Mouse (Mus musculus) CH12.LX (cell line): ENCODE measurements at regions not wholly inside any gene's neighbourhood (a gene's known extent, or its start where the extent isn't known, plus 50 kb on each side); places are given as distances from the start of the nearest gene placed in this dataset.

Experiments
- DNase-seq: peaks from one replicate; pipeline ENCODE4 v3.0.0-alpha.2; 2013; ENCODE audit errors: extremely low read depth
- H3K27ac ChIP-seq: 2 replicates; pipeline ENCODE4 v1.5.1; 2012; ENCODE audit warnings: low read depth, mild to moderate bottlenecking, control low read depth, moderate library complexity; ENCODE audit not compliant: insufficient read depth
- H3K27me3 ChIP-seq: replicated peaks from 2 replicates; pipeline ENCODE3; 2012; ENCODE audit warnings: inconsistent platforms
- H3K36me3 ChIP-seq, 2 experiments: replicated peaks in 1 of 2; 2 replicates each; pipeline versions ENCODE3 to v1.6.1; 2012; ENCODE audit warnings: inconsistent platforms in 1 of 2, low read length in 1 of 2, mild to moderate bottlenecking in 1 of 2, mixed read lengths in 1 of 2, moderate library complexity in 1 of 2; ENCODE audit not compliant: control insufficient read depth in 1 of 2, insufficient read depth in 1 of 2
- H3K4me1 ChIP-seq, 2 experiments: 2 replicates each; pipeline ENCODE4 v1.6.1; 2012; ENCODE audit warnings: inconsistent platforms in 1 of 2, moderate library complexity in 1 of 2; ENCODE audit not compliant: insufficient read depth in 2 of 2, control insufficient read depth in 1 of 2
- H3K4me2 ChIP-seq: 2 replicates; pipeline ENCODE4 v1.6.1; 2012; ENCODE audit warnings: low read depth, mild to moderate bottlenecking, control low read depth; ENCODE audit not compliant: poor library complexity, insufficient read depth, severe bottlenecking
- H3K4me3 ChIP-seq, 3 experiments: fragments of 150-350 bp in 1 of 3; sonication (generic) in 1 of 3; replicated peaks in 1 of 3; 2 replicates each; pipeline versions ENCODE3 to v1.5.1; 2011 to 2012; ENCODE audit warnings: low read depth in 2 of 3, low read length in 2 of 3, mild to moderate bottlenecking in 2 of 3, moderate library complexity in 2 of 3, control low read depth in 1 of 3, improper control_type of control experiment in 1 of 3, inconsistent platforms in 1 of 3, mixed read lengths in 1 of 3; ENCODE audit not compliant: poor library complexity in 1 of 3
- H3K79me2 ChIP-seq: replicated peaks from 2 replicates; pipeline ENCODE4 v1.6.1; 2012; ENCODE audit warnings: mild to moderate bottlenecking, moderate library complexity; ENCODE audit not compliant: control insufficient read depth, poor library complexity, insufficient read depth, severe bottlenecking; ENCODE audit errors: extremely low read depth
- H3K9ac ChIP-seq: 2 replicates; pipeline ENCODE4 v1.6.1; 2012; ENCODE audit warnings: low read depth, mild to moderate bottlenecking, control low read depth, moderate library complexity; ENCODE audit not compliant: insufficient read depth
- H3K9me3 ChIP-seq: replicated peaks from 2 replicates; pipeline ENCODE3; 2012; ENCODE audit warnings: low read length, inconsistent platforms, mixed read lengths
- BHLHE40 ChIP-seq: IDR thresholded peaks from 2 replicates; pipeline ENCODE4 v1.6.1; 2011; ENCODE audit warnings: mild to moderate bottlenecking, low read depth, low read length, improper control_type of control experiment
- CHD1 ChIP-seq: IDR thresholded peaks from 2 replicates; pipeline ENCODE4 v1.6.1; 2012; ENCODE audit warnings: low read depth, low read length, improper control_type of control experiment, inconsistent platforms
- CTCF ChIP-seq, 2 experiments: IDR thresholded peaks in 1 of 2; conservative IDR thresholded peaks in 1 of 2; 2 replicates each; pipeline ENCODE4 v1.5.1; 2011 to 2012; ENCODE audit warnings: low read depth in 2 of 2, low read length in 2 of 2, improper control_type of control experiment in 1 of 2, inconsistent platforms in 1 of 2, mild to moderate bottlenecking in 1 of 2, moderate library complexity in 1 of 2
- ELF1 ChIP-seq: IDR thresholded peaks from 2 replicates; pipeline ENCODE4 v1.6.1; 2014; ENCODE audit warnings: low read depth, mild to moderate bottlenecking, inconsistent platforms, low read length, improper control_type of control experiment
- ETS1 ChIP-seq: conservative IDR thresholded peaks from 2 replicates; pipeline ENCODE4 v1.6.1; 2012; ENCODE audit warnings: low read depth, mild to moderate bottlenecking, inconsistent platforms, low read length, improper control_type of control experiment, moderate library complexity
- GABPA ChIP-seq: IDR thresholded peaks from 2 replicates; pipeline ENCODE4 v1.6.1; 2012; ENCODE audit warnings: low read depth, low read length, improper control_type of control experiment, inconsistent platforms; ENCODE audit not compliant: insufficient replicate concordance
- HCFC1 ChIP-seq: IDR thresholded peaks from 2 replicates; pipeline ENCODE4 v1.6.1; 2012; ENCODE audit warnings: low read depth, mild to moderate bottlenecking, inconsistent platforms, low read length, improper control_type of control experiment
- JUN ChIP-seq: IDR thresholded peaks from 2 replicates; pipeline ENCODE4 v1.6.1; 2011; ENCODE audit warnings: low read depth, mild to moderate bottlenecking, low read length, improper control_type of control experiment, moderate library complexity; ENCODE audit not compliant: insufficient read depth
- JUND ChIP-seq: conservative IDR thresholded peaks from 2 replicates; pipeline ENCODE4 v1.6.1; 2011; ENCODE audit warnings: low read depth, low read length, improper control_type of control experiment
- MAFK ChIP-seq: IDR thresholded peaks from 2 replicates; pipeline ENCODE4 v1.6.1; 2011; ENCODE audit warnings: low read length, improper control_type of control experiment; ENCODE audit not compliant: insufficient replicate concordance
- MAZ ChIP-seq: IDR thresholded peaks from 2 replicates; pipeline ENCODE4 v1.6.1; 2012; ENCODE audit warnings: low read depth, mild to moderate bottlenecking, inconsistent platforms, low read length, improper control_type of control experiment, moderate library complexity
- MXI1 ChIP-seq: IDR thresholded peaks from 2 replicates; pipeline ENCODE4 v1.6.1; 2011; ENCODE audit warnings: mild to moderate bottlenecking, low read depth, low read length, improper control_type of control experiment
- MYC ChIP-seq: IDR thresholded peaks from 2 replicates; pipeline ENCODE4 v1.6.1; 2011; ENCODE audit warnings: low read depth, mild to moderate bottlenecking, improper control_type of control experiment, low read length
- PAX5 ChIP-seq: IDR thresholded peaks from 2 replicates; pipeline ENCODE4 v1.6.1; 2012; ENCODE audit warnings: low read length, inconsistent platforms, mixed read lengths
- POLR2A ChIP-seq: IDR thresholded peaks from 2 replicates; pipeline ENCODE4 v1.6.1; 2011; ENCODE audit warnings: low read depth, mild to moderate bottlenecking, improper control_type of control experiment, low read length
- POLR2AphosphoS2 ChIP-seq: IDR thresholded peaks from 2 replicates; pipeline ENCODE4 v1.6.1; 2011; ENCODE audit warnings: low read depth, low read length, improper control_type of control experiment
- RCOR1 ChIP-seq: conservative IDR thresholded peaks from 2 replicates; pipeline ENCODE4 v1.6.1; 2012; ENCODE audit warnings: low read depth, mild to moderate bottlenecking, inconsistent platforms, low read length, improper control_type of control experiment
- SIN3A ChIP-seq: IDR thresholded peaks from 2 replicates; pipeline ENCODE4 v1.6.1; 2012; ENCODE audit warnings: low read length, improper control_type of control experiment, inconsistent platforms
- SMC3 ChIP-seq: IDR thresholded peaks from 2 replicates; pipeline ENCODE4 v1.6.1; 2011; ENCODE audit warnings: low read depth, low read length, improper control_type of control experiment
- TBP ChIP-seq: conservative IDR thresholded peaks from 2 replicates; pipeline ENCODE4 v1.6.1; 2011; ENCODE audit warnings: low read depth, low read length, improper control_type of control experiment
- TCF12 ChIP-seq: IDR thresholded peaks from 2 replicates; pipeline ENCODE4 v1.6.1; 2014; ENCODE audit warnings: low read depth, mild to moderate bottlenecking, inconsistent platforms, low read length, improper control_type of control experiment
- USF1 ChIP-seq: IDR thresholded peaks from 2 replicates; pipeline ENCODE4 v1.6.1; 2014; ENCODE audit warnings: low read depth, mild to moderate bottlenecking, inconsistent platforms, low read length, improper control_type of control experiment
- USF2 ChIP-seq: conservative IDR thresholded peaks from 2 replicates; pipeline ENCODE4 v1.6.1; 2011; ENCODE audit warnings: low read depth, low read length, improper control_type of control experiment
- ZC3H11A ChIP-seq: IDR thresholded peaks from 2 replicates; pipeline ENCODE4 v1.6.1; 2012; ENCODE audit warnings: low read depth, mild to moderate bottlenecking, inconsistent platforms, low read length, improper control_type of control experiment
- ZMIZ1 ChIP-seq: IDR thresholded peaks from 2 replicates; pipeline ENCODE4 v1.6.1; 2012; ENCODE audit warnings: low read depth, mild to moderate bottlenecking, inconsistent platforms, low read length, improper control_type of control experiment
- ZNF384 ChIP-seq: IDR thresholded peaks from 2 replicates; pipeline ENCODE4 v1.6.1; 2012; ENCODE audit warnings: low read depth, low read length, improper control_type of control experiment, inconsistent platforms
- dilution Hi-C: fragments of 300-500 bp; cut with MboI; formaldehyde crosslinking; loops from 2 replicates; pipeline ENCODE4 v1.14.3; 2020; ENCODE audit warnings: low sequenced_read_pairs; ENCODE audit not compliant: extremely low pct_unique_long_range_greater_than_20kb, extremely low pct_ligation_motif_present
- in situ Hi-C: fragments of 300-500 bp; cut with MboI; formaldehyde crosslinking; loops from 3 replicates; pipeline ENCODE4 v1.14.3; 2019; ENCODE audit warnings: low sequenced_read_pairs, low pct_ligation_motif_present, low pct_unique_long_range_greater_than_20kb, mixed read lengths

DNA sequence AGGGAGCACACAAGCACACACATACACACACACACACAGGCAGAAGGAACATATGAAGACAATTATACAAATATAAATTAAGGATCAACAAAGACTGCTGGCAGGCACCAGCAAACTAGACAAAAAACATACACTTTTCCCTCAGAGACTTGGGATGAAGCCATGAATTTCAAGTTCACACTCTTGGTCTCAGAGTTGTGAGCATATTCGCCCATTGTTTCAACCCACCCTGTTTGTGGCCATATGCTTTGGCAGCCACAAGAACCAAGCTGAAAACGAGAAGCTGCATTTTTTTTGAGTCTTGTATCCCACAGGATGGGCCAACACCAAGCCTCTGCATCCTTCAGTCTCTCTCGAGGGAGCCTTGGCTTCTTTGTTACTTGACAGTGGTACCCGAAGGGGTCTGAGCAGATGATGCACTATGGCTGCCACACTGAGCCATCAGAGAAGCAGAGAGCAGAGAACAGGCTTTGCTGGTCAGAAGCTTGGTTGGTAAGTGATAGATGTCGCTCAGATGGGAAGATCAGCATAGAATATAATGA lies 144.1 kb downstream of the Sem1 start:
- in situ Hi-C loops = no loop called here

GRCm38 (mm10) chr6:6433179-6433578 lies 145.3 kb downstream of the Sem1 start:
- TF ChIP-seq POLR2A (no peak), MYC (no peak), PAX5 (no peak), SMC3 (no peak), ETS1 (no peak), HCFC1 (no peak), CHD1 (no peak), ELF1 (no peak), ZNF384 (no peak), CTCF (conservative IDR thresholded peaks at IDR 0.05 in 1 of 2, IDR thresholded peaks at IDR 0.05 in 1 of 2; ENCODE audit: low read depth in 2 of 2, low read length in 2 of 2) (no peak), RCOR1 (no peak), SIN3A (no peak)
- dilution Hi-C loops (no loop called here), in situ Hi-C loops (no loop called here)
- Histone ChIP-seq H3K9ac (no peak overlapping the region), H3K27me3 (no peaks in the 10 kb centered on the region), H3K4me3 (no peak overlapping the region), H3K36me3 (no peaks in the 10 kb centered on the region), H3K79me2 (no peaks in the 10 kb centered on the region), H3K27ac (no peak overlapping the region), H3K4me2 (no peak overlapping the region), H3K9me3 (no peaks in the 10 kb centered on the region), H3K4me1 (no peaks in the 10 kb centered on the region)
- no peak for DNase-seq

More for the DNA sequence above, 144.1 kb downstream of the Sem1 start:
- Histone ChIP-seq H3K9me3 (no peaks in the 10 kb centered on the region), H3K4me3 (no peak overlapping the region), H3K36me3 (no peaks in the 10 kb centered on the region), H3K79me2 (no peaks in the 10 kb centered on the region), H3K9ac (no peak overlapping the region), H3K4me1 (no peaks in the 10 kb centered on the region), H3K27ac (no peak overlapping the region), H3K4me2 (no peak overlapping the region), H3K27me3 (no peaks in the 10 kb centered on the region)
- DNase-seq = no peak
- TF ChIP-seq JUND = no peak
- TF ChIP-seq CTCF (conservative IDR thresholded peaks at IDR 0.05 in 1 of 2, IDR thresholded peaks at IDR 0.05 in 1 of 2; ENCODE audit: low read depth in 2 of 2, low read length in 2 of 2) = no peak
- TF ChIP-seq MAZ = no peak
- no peak for TF ChIP-seq GABPA
- no peak for TF ChIP-seq TCF12
- no peak for TF ChIP-seq ZC3H11A
- TF ChIP-seq ETS1 = no peak
- no peak for TF ChIP-seq BHLHE40
- TF ChIP-seq TBP = no peak
- TF ChIP-seq USF2 = no peak
- TF ChIP-seq RCOR1 = no peak
- TF ChIP-seq POLR2AphosphoS2 = no peak
- TF ChIP-seq JUN = no peak
- TF ChIP-seq USF1 = no peak
- TF ChIP-seq MYC = no peak
- no peak for TF ChIP-seq POLR2A
- no peak for TF ChIP-seq ZMIZ1
- no peak for TF ChIP-seq MAFK
- TF ChIP-seq MXI1 = no peak
- dilution Hi-C loops = no loop called here
